Mouse (Mus musculus): ENCODE measurements around the gene Aatk. TPM values are rescaled to one million over a fixed set of nuclear protein-coding genes. Genes with fewer than 3 reads are reported as not detected.

Gene Aatk
- polyA plus RNA-seq (2016; fragmentation: Nextera tagmentation; extraction: Ambion mirVana): 14.6 and 17.6 TPM in 2 replicates

- Histone ChIP-seq H3K4me3 (peak within 1 kb of the TSS; percentile 64), H3K36me3 (no peaks in the 10 kb centered on the region), H3K9ac (peak within 1 kb of the TSS; percentile 83), H3K4me1 (peaks cover 40% of the 10 kb centered on the region), H3K27ac (0 out of 2 replicates have a peak within 1 kb of the TSS, but pooled peaks have one; percentile 11), H3K9me3 (no peaks in the 10 kb centered on the region), H3K27me3 (replicated peaks) (peaks cover 36% of the 10 kb centered on the region), H3K4me2 (replicated peaks) (peak within 1 kb of the TSS; percentile 98)
- no peak for ATAC-seq (ENCODE audit: low FRiP score, low read depth)
- WGBS: under 1% methylated on average over 62 of the region's 63 CpGs
These were observed at the start of gene Aatk for GRCm38 (mm10) chr11:120046553-120047191. Aatk (minus strand) TSS chr11:120047167.

GRCm38 (mm10) chr11:120092817-120093591, 46.0 kb upstream of the Aatk start:
- no peak for ATAC-seq (ENCODE audit: low FRiP score, low read depth)
- Histone ChIP-seq H3K27ac (no peak overlapping the region), H3K9me3 (no peaks in the 10 kb centered on the region), H3K27me3 (replicated peaks) (no peaks in the 10 kb centered on the region), H3K4me3 (no peak overlapping the region), H3K36me3 (peaks cover 62% of the 10 kb centered on the region), H3K4me2 (replicated peaks) (no peak overlapping the region), H3K4me1 (peaks cover 8% of the 10 kb centered on the region), H3K9ac (0 out of 2 replicates have a peak overlapping the region, but pooled peaks have one; percentile 6)
- WGBS: 82% methylated on average over 23 of the region's 23 CpGs

DNA sequence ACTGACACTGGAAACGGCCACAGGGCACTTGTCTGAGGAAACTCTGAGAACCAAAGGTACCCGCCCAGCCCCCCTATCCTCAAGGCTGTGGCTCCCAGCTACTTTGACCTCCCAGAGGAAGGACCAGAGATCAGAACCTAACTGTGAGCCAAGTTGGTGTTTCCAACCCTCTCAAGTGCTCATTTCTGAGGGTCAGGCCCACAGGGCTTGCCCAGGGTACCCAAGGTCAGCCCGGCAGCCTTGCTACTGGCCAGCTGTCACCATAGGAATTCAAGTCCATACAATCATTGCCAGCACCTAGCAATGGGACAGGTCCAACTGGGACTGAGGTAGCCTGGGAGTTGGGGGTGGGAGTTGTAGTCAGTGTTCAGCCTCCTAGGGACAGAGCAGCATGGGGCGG, 43.7 kb upstream of the Aatk start:
- H3K27me3 ChIP-seq (replicated peaks): no peaks in the 10 kb centered on the region
- peaks cover 54% of the 10 kb centered on the region for H3K36me3 ChIP-seq
- no peaks in the 10 kb centered on the region for H3K9me3 ChIP-seq
- peaks cover 10% of the 10 kb centered on the region for H3K4me1 ChIP-seq
- 93% methylated on average over 4 of the region's 4 CpGs for WGBS
- H3K4me2 ChIP-seq (replicated peaks): no peak overlapping the region
- no peak for ATAC-seq (ENCODE audit: low FRiP score, low read depth)
- H3K27ac ChIP-seq: no peak overlapping the region
- H3K4me3 ChIP-seq: no peak overlapping the region
- no peak overlapping the region for H3K9ac ChIP-seq

GRCm38 (mm10) chr11:120086702-120087152, 39.8 kb upstream of the Aatk start, which contains the start of gene Cep131:
Cep131 (minus strand) TSS chr11:120086827.
- Histone ChIP-seq H3K9me3 (no peaks in the 10 kb centered on the region), H3K4me2 (replicated peaks) (peak within 1 kb of the TSS; percentile 93), H3K4me3 (peak within 1 kb of the TSS; percentile 95), H3K27ac (peak within 1 kb of the TSS; percentile 72), H3K9ac (peak within 1 kb of the TSS; percentile 99), H3K27me3 (replicated peaks) (no peaks in the 10 kb centered on the region), H3K36me3 (peaks cover 40% of the 10 kb centered on the region), H3K4me1 (peaks cover 17% of the 10 kb centered on the region)
- peak; percentile 98 for ATAC-seq (ENCODE audit: low FRiP score, low read depth)
- under 1% methylated on average over 42 of the region's 42 CpGs for WGBS

GRCm38 (mm10) chr11:120085891-120086627, 39.1 kb upstream of the Aatk start:
- Histone ChIP-seq H3K4me1 (peaks cover 17% of the 10 kb centered on the region), H3K36me3 (peaks cover 37% of the 10 kb centered on the region), H3K4me2 (replicated peaks) (peak overlapping the region; percentile 93), H3K4me3 (peak overlapping the region; percentile 95), H3K9me3 (no peaks in the 10 kb centered on the region), H3K9ac (peak overlapping the region; percentile 99), H3K27me3 (replicated peaks) (no peaks in the 10 kb centered on the region), H3K27ac (peak overlapping the region; percentile 72)
- ATAC-seq (ENCODE audit: low FRiP score, low read depth): peak; percentile 59
- WGBS: under 1% methylated on average over 25 of the region's 25 CpGs

- Histone ChIP-seq H3K9me3 (no peaks in the 10 kb centered on the region), H3K4me3 (no peak overlapping the region), H3K27ac (no peak overlapping the region), H3K4me1 (peaks cover 4% of the 10 kb centered on the region), H3K36me3 (peaks cover 78% of the 10 kb centered on the region), H3K4me2 (replicated peaks) (no peak overlapping the region), H3K27me3 (replicated peaks) (no peaks in the 10 kb centered on the region), H3K9ac (no peak overlapping the region)
- WGBS: 93% methylated on average over 6 of the region's 6 CpGs
- ATAC-seq (ENCODE audit: low FRiP score, low read depth): no peak
These were observed 33.3 kb upstream of the Aatk start for GRCm38 (mm10) chr11:120080282-120080681.

- H3K4me1 ChIP-seq: 0 out of 2 replicates have a peak, but pooled peaks cover 7% of the 10 kb centered on the region
- no peak overlapping the region for H3K27ac ChIP-seq
- H3K4me3 ChIP-seq: no peak overlapping the region
- no peaks in the 10 kb centered on the region for H3K27me3 ChIP-seq (replicated peaks)
- WGBS: 80% methylated on average over 3 of the region's 3 CpGs
- no peak for ATAC-seq (ENCODE audit: low FRiP score, low read depth)
- no peak overlapping the region for H3K9ac ChIP-seq
- no peak overlapping the region for H3K4me2 ChIP-seq (replicated peaks)
- no peaks in the 10 kb centered on the region for H3K9me3 ChIP-seq
- peaks cover 92% of the 10 kb centered on the region for H3K36me3 ChIP-seq
These were observed 29.2 kb upstream of the Aatk start for GRCm38 (mm10) chr11:120076191-120076590.

DNA sequence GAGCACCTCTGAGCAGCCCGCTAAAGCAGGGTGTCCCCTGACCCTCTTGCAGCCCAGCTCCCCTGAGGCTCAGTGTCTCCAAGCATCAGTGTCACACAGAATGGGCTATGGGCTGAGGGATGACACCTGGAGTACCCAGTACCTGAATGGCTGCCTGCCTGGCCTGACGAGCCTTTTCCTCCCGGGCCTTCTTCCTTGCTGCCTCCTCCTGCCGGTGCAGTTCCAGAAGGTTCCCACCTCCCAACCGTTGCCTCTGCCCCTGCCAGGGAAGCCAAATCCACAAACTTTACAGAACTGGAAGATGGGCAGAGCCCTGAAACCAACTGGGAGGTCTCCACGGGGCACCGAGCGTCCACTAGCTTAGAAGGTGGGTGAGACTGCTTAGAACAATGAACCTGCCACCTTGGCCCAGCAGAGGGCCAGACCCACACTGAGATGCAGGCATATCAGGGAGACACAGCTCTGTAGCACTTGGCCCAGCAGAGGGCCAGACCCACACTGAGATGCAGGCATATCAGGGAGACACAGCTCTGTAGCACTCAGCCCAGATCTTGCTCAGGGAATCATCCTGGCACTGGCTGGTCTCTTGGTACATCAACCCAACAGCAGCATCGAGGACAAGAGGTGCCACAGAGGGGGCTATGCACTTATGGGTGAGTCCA, 26.1 kb upstream of the Aatk start:
- Histone ChIP-seq H3K9me3 (no peaks in the 10 kb centered on the region), H3K4me3 (no peak overlapping the region), H3K27ac (no peak overlapping the region), H3K9ac (no peak overlapping the region), H3K36me3 (peaks cover 93% of the 10 kb centered on the region), H3K4me1 (peaks cover 14% of the 10 kb centered on the region), H3K4me2 (replicated peaks) (no peak overlapping the region), H3K27me3 (replicated peaks) (no peaks in the 10 kb centered on the region)
- WGBS: 93% methylated on average over 9 of the region's 9 CpGs
- no peak for ATAC-seq (ENCODE audit: low FRiP score, low read depth)

DNA sequence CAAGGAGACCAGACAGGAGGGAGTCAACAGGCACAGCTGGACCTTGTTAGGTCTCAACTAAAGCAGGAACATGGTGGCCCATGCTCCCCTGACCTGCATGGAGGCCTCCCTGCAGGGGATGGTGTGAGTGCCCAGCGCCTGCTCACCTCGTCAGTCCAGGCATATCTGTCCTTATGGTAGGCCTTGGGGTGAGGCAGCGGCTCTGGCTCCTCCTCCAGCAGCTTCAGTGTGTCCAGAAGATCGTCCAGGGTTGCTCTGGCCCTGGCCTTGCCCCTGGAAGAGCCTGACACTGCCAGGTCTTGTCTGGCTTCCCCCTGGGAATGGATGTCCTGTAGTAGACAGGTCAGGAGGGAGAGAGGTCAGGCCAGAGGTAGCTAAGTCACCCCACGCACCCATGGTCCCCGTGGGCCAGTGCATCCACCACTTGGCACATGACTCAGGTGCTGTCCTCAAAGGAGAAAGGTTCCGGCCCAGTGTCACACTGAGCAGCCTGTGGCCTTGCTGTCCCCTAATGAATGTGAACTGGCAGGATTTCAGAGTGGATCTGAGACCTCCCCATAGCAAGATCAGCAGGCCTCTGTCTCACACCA, 24.9 kb upstream of the Aatk start:
- no peak overlapping the region for H3K4me3 ChIP-seq
- H3K9me3 ChIP-seq: no peaks in the 10 kb centered on the region
- WGBS: 78% methylated on average over 7 of the region's 7 CpGs
- no peak overlapping the region for H3K4me2 ChIP-seq (replicated peaks)
- no peaks in the 10 kb centered on the region for H3K27me3 ChIP-seq (replicated peaks)
- peaks cover 95% of the 10 kb centered on the region for H3K36me3 ChIP-seq
- H3K9ac ChIP-seq: no peak overlapping the region
- no peak overlapping the region for H3K27ac ChIP-seq
- ATAC-seq (ENCODE audit: low FRiP score, low read depth): no peak
- H3K4me1 ChIP-seq: peaks cover 14% of the 10 kb centered on the region

DNA sequence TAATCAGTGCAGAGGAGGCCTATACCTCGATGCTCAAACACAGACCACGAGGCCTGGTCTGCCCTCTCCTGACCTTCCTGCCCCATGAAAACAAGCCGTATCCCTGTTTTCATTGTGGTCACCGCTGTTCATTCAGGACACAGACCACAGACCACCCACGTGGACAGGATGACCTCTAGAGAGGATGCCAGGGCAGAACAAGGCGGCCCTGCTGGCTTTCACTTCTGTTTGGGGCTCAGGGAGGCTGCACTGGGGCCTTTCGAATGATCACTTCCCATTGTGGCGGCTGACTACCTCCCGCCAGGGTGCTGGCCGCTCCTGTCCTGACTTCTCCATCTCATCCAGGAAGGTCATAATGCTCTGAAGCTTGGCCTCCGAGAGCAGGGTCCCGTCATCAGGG, 24.1 kb upstream of the Aatk start:
- Histone ChIP-seq H3K27me3 (replicated peaks) (no peaks in the 10 kb centered on the region), H3K4me1 (peaks cover 14% of the 10 kb centered on the region), H3K9me3 (no peaks in the 10 kb centered on the region), H3K27ac (no peak overlapping the region), H3K36me3 (peaks cover 95% of the 10 kb centered on the region), H3K4me2 (replicated peaks) (no peak overlapping the region), H3K4me3 (no peak overlapping the region), H3K9ac (0 out of 2 replicates have a peak overlapping the region, but pooled peaks have one; percentile 13)
- WGBS: 19% methylated on average over 12 of the region's 12 CpGs
- ATAC-seq (ENCODE audit: low FRiP score, low read depth): no peak

GRCm38 (mm10) chr11:120070286-120070930, 23.4 kb upstream of the Aatk start:
- Histone ChIP-seq H3K4me1 (peaks cover 14% of the 10 kb centered on the region), H3K4me2 (replicated peaks) (no peak overlapping the region), H3K27ac (no peak overlapping the region), H3K4me3 (no peak overlapping the region), H3K36me3 (peaks cover 94% of the 10 kb centered on the region), H3K9me3 (no peaks in the 10 kb centered on the region), H3K9ac (no peak overlapping the region), H3K27me3 (replicated peaks) (no peaks in the 10 kb centered on the region)
- WGBS: 82% methylated on average over 26 of the region's 27 CpGs
- ATAC-seq (ENCODE audit: low FRiP score, low read depth): no peak
